Mouse (Mus musculus): ENCODE results near the gene Ank. TPM values are rescaled to one million over a fixed set of nuclear protein-coding genes. Genes with fewer than 3 reads are reported as not detected.

The Ank gene
- polyA plus RNA-seq, 1 experiment: not detected

DNA sequence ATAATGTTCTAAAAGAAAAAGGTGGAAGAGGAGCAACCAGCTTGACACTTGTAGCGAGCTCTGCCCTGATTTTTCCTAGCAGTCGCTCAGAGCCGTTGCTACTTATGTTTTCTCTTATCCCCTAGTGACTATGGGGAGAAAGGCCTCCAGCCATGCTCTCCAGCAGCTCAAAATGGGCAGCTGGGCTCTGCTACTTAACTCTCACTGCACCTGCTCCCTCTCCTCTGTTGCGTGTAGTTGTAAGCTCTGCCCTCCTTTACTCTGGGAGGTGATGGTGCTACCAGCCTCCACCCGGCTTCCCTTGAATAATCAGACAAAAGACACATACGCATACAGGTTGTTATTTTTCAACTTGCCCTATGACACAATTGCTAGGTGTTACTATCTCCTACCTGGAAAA is 101.9 kb downstream of the Ank start:
- 85% methylated on average over 6 of the region's 6 CpGs for WGBS
- peaks cover 24% of the 10 kb centered on the region for H3K4me1 ChIP-seq (ENCODE audit: control insufficient read depth, insufficient read depth, low read length)
- TF ChIP-seq POLR2A (IDR thresholded peaks at IDR 0.05; ENCODE audit: insufficient read depth, low read depth, low read length) (no peak), CTCF (IDR thresholded peaks at IDR 0.05; ENCODE audit: insufficient read depth, low read depth, low read length) (no peak)
- H3K27ac ChIP-seq (ENCODE audit: insufficient read depth, low read depth, low read length): no peak overlapping the region
- no peak overlapping the region for H3K4me3 ChIP-seq (ENCODE audit: insufficient read depth, low read depth, low read length)

- TF ChIP-seq CTCF (IDR thresholded peaks at IDR 0.05; ENCODE audit: insufficient read depth, low read depth, low read length): no peak
- H3K27ac ChIP-seq (ENCODE audit: insufficient read depth, low read depth, low read length): no peak overlapping the region
- peaks cover 19% of the 10 kb centered on the region for H3K4me1 ChIP-seq (ENCODE audit: control insufficient read depth, insufficient read depth, low read length)
- no peak overlapping the region for H3K4me3 ChIP-seq (ENCODE audit: insufficient read depth, low read depth, low read length)
- WGBS: 78% methylated on average over 2 of the region's 2 CpGs
These were observed 103.4 kb downstream of the Ank start for GRCm38 (mm10) chr15:27569924-27570323.

GRCm38 (mm10) chr15:27570385-27570784 is 103.9 kb downstream of the Ank start:
- Histone ChIP-seq H3K4me1 (ENCODE audit: control insufficient read depth, insufficient read depth, low read length) (peaks cover 18% of the 10 kb centered on the region), H3K27ac (ENCODE audit: insufficient read depth, low read depth, low read length) (no peak overlapping the region), H3K4me3 (ENCODE audit: insufficient read depth, low read depth, low read length) (no peak overlapping the region)
- WGBS: 89% methylated on average over 4 of the region's 4 CpGs
- no peak for TF ChIP-seq POLR2A (IDR thresholded peaks at IDR 0.05; ENCODE audit: insufficient read depth, low read depth, low read length)
- no peak for TF ChIP-seq CTCF (IDR thresholded peaks at IDR 0.05; ENCODE audit: insufficient read depth, low read depth, low read length)

DNA sequence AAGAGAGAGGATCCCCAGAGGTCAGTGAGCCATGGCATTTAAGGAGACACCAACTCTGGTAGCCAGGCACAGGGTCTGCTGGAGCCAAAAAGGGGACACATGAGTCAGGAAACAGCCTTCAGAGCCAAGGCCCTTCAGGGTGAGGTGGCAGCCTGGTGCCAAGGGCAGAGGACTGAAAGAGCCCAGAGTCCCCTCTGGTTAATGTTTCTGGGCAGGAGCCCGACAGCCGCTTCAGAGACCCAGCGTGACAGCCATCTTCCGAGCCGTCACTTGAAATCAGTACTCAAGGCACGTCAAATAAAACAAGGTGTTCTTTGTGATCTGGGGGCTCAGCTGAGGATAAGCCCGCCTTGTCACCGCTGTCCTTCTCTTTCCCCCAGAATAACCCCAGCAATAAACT is 104.7 kb downstream of the Ank start:
- Histone ChIP-seq H3K4me3 (ENCODE audit: insufficient read depth, low read depth, low read length) (no peak overlapping the region), H3K4me1 (ENCODE audit: control insufficient read depth, insufficient read depth, low read length) (peaks cover 10% of the 10 kb centered on the region), H3K27ac (ENCODE audit: insufficient read depth, low read depth, low read length) (no peak overlapping the region)
- 65% methylated on average over 8 of the region's 8 CpGs for WGBS
- TF ChIP-seq POLR2A (IDR thresholded peaks at IDR 0.05; ENCODE audit: insufficient read depth, low read depth, low read length): no peak
- TF ChIP-seq CTCF (IDR thresholded peaks at IDR 0.05; ENCODE audit: insufficient read depth, low read depth, low read length): no peak

- Histone ChIP-seq H3K27ac (ENCODE audit: insufficient read depth, low read depth, low read length) (no peak overlapping the region), H3K4me3 (ENCODE audit: insufficient read depth, low read depth, low read length) (no peak overlapping the region), H3K4me1 (ENCODE audit: control insufficient read depth, insufficient read depth, low read length) (no peaks in the 10 kb centered on the region)
- 57% methylated on average over 8 of the region's 8 CpGs for WGBS
- no peak for TF ChIP-seq CTCF (IDR thresholded peaks at IDR 0.05; ENCODE audit: insufficient read depth, low read depth, low read length)
- TF ChIP-seq POLR2A (IDR thresholded peaks at IDR 0.05; ENCODE audit: insufficient read depth, low read depth, low read length): no peak
These were observed 108.7 kb downstream of the Ank start for GRCm38 (mm10) chr15:27574992-27575781.

- TF ChIP-seq POLR2A (IDR thresholded peaks at IDR 0.05; ENCODE audit: insufficient read depth, low read depth, low read length): no peak
- Histone ChIP-seq H3K4me1 (ENCODE audit: control insufficient read depth, insufficient read depth, low read length) (peaks cover 6% of the 10 kb centered on the region), H3K4me3 (ENCODE audit: insufficient read depth, low read depth, low read length) (no peak overlapping the region), H3K27ac (ENCODE audit: insufficient read depth, low read depth, low read length) (no peak overlapping the region)
- 52% methylated on average over 3 of the region's 3 CpGs for WGBS
These were observed 109.5 kb downstream of the Ank start for GRCm38 (mm10) chr15:27575932-27576331.

GRCm38 (mm10) chr15:27576886-27577285 is 110.4 kb downstream of the Ank start:
- Histone ChIP-seq H3K4me1 (ENCODE audit: control insufficient read depth, insufficient read depth, low read length) (peaks cover 16% of the 10 kb centered on the region), H3K27ac (ENCODE audit: insufficient read depth, low read depth, low read length) (no peak overlapping the region), H3K4me3 (ENCODE audit: insufficient read depth, low read depth, low read length) (no peak overlapping the region)
- TF ChIP-seq POLR2A (IDR thresholded peaks at IDR 0.05; ENCODE audit: insufficient read depth, low read depth, low read length) (no peak), CTCF (IDR thresholded peaks at IDR 0.05; ENCODE audit: insufficient read depth, low read depth, low read length) (no peak)
- 94% methylated on average over 1 of the region's 1 CpGs for WGBS

GRCm38 (mm10) chr15:27577915-27578780 is 111.7 kb downstream of the Ank start:
- Histone ChIP-seq H3K27ac (ENCODE audit: insufficient read depth, low read depth, low read length) (no peak overlapping the region), H3K4me3 (ENCODE audit: insufficient read depth, low read depth, low read length) (no peak overlapping the region), H3K4me1 (ENCODE audit: control insufficient read depth, insufficient read depth, low read length) (peaks cover 18% of the 10 kb centered on the region)
- TF ChIP-seq CTCF (IDR thresholded peaks at IDR 0.05; ENCODE audit: insufficient read depth, low read depth, low read length) (no peak), POLR2A (IDR thresholded peaks at IDR 0.05; ENCODE audit: insufficient read depth, low read depth, low read length) (no peak)
- WGBS: 76% methylated on average over 16 of the region's 16 CpGs

GRCm38 (mm10) chr15:27578918-27579317 is 112.4 kb downstream of the Ank start:
- Histone ChIP-seq H3K27ac (ENCODE audit: insufficient read depth, low read depth, low read length) (no peak overlapping the region), H3K4me3 (ENCODE audit: insufficient read depth, low read depth, low read length) (no peak overlapping the region), H3K4me1 (ENCODE audit: control insufficient read depth, insufficient read depth, low read length) (peaks cover 18% of the 10 kb centered on the region)
- TF ChIP-seq POLR2A (IDR thresholded peaks at IDR 0.05; ENCODE audit: insufficient read depth, low read depth, low read length) (no peak), CTCF (IDR thresholded peaks at IDR 0.05; ENCODE audit: insufficient read depth, low read depth, low read length) (no peak)
- WGBS: 93% methylated on average over 6 of the region's 6 CpGs

Data from olfactory bulb, adult 2 months (tissue).